Mouse (Mus musculus) bone marrow macrophage, adult 2 months (primary cell): ENCODE results near the gene Lrch1.

Experiments
- CTCF ChIP-seq: IDR thresholded peaks from 2 replicates; pipeline ENCODE4 v1.5.1; 2012; ENCODE audit warnings: low read depth, mild to moderate bottlenecking, low read length, moderate library complexity
- POLR2A ChIP-seq: IDR thresholded peaks from 2 replicates; pipeline ENCODE4 v1.6.1; 2012; ENCODE audit warnings: mild to moderate bottlenecking, low read depth, low read length, borderline replicate concordance

GRCm38 (mm10) chr14:74903047-74903446 lies 44.6 kb downstream of the Lrch1 start:
- TF ChIP-seq POLR2A: no peak
- no peak for TF ChIP-seq CTCF
